Mouse (Mus musculus): ENCODE measurements around the gene Olfr358.

Olfr358 gene

DNA sequence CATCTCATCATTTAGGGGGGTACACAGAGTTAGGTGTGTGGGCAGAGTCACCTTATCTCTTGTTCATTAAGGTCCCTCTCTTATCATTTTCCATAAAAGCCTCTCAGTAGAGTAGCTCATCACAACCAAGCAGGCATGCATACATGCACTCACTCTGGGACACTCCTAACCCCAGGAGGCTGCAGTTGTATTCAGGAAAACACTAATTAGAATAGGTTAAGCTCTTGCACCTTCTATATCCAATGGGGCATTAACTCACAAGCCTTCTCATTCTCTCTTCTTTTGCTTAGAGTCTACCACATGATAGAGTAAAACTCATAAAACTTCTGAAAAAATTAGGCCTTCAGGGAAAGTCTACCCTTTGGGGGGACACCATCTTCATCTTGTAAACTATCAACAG is at the start of gene Olfr358:
TSS of gene Olfr358 (minus strand) at position 101 of the 400 bp plus-strand sequence.
- DNase-seq (ENCODE audit: low spot score in 2 of 2), result no peak

- no peak for DNase-seq (ENCODE audit: low spot score in 2 of 2)
These were observed 12.1 kb downstream of the Olfr358 start for GRCm38 (mm10) chr2:36997030-36997429.

GRCm38 (mm10) chr2:36993527-36993926 is 15.6 kb downstream of the Olfr358 start, which contains the start of gene Olfr357:
Gene Olfr357, plus strand, starts transcription at chr2:36993827.
- DNase-seq (ENCODE audit: low spot score in 2 of 2), result no peak

All from right cerebral cortex, postnatal 36 days (tissue).